Mouse (Mus musculus) MEL (cell line): ENCODE measurements around the gene Fgfr2. TPM values are rescaled to one million over a fixed set of nuclear protein-coding genes. Genes with fewer than 3 reads are reported as not detected.

ENCODE experiments used
- DNase-seq: peaks from one replicate; pipeline ENCODE4 v3.0.0; 2011; ENCODE audit warnings: low read depth, low spot score
- H3K27ac ChIP-seq: 2 replicates; pipeline ENCODE4 v1.5.1; 2012; ENCODE audit warnings: low read depth, mild to moderate bottlenecking, control low read depth, low read length, moderate library complexity; ENCODE audit not compliant: control insufficient read depth
- H3K27me3 ChIP-seq, 2 experiments: fragments of 150-350 bp in 1 of 2; sonication (generic) in 1 of 2; 2 replicates each; pipeline ENCODE4 v1.6.1; 2012; ENCODE audit warnings: low read length in 2 of 2, mild to moderate bottlenecking in 2 of 2, improper control_type of control experiment in 1 of 2, moderate library complexity in 1 of 2; ENCODE audit not compliant: insufficient read depth in 2 of 2, control insufficient read depth in 1 of 2
- H3K36me3 ChIP-seq, 2 experiments: 2 replicates each; pipeline ENCODE4 v1.6.1; 2012 to 2014; ENCODE audit warnings: low read length in 2 of 2, improper control_type of control experiment in 1 of 2, inconsistent platforms in 1 of 2, mild to moderate bottlenecking in 1 of 2; ENCODE audit not compliant: insufficient read depth in 2 of 2, control insufficient read depth in 1 of 2
- H3K4me1 ChIP-seq, 2 experiments: fragments of 150-350 bp in 1 of 2; sonication (generic) in 1 of 2; 2 replicates each; pipeline ENCODE4 v1.6.1; 2012; ENCODE audit warnings: low read length in 2 of 2, improper control_type of control experiment in 1 of 2, mild to moderate bottlenecking in 1 of 2; ENCODE audit not compliant: insufficient read depth in 2 of 2, control insufficient read depth in 1 of 2
- H3K4me3 ChIP-seq, 2 experiments: fragments of 150-350 bp in 1 of 2; sonication (generic) in 1 of 2; 2 replicates each; pipeline ENCODE4 v1.5.1; 2012; ENCODE audit warnings: low read depth in 2 of 2, low read length in 2 of 2, mild to moderate bottlenecking in 2 of 2, moderate library complexity in 2 of 2, control low read depth in 1 of 2, improper control_type of control experiment in 1 of 2; ENCODE audit not compliant: control insufficient read depth in 1 of 2, insufficient read depth in 1 of 2
- H3K79me2 ChIP-seq: 2 replicates; pipeline ENCODE4 v1.6.1; 2012; ENCODE audit warnings: mild to moderate bottlenecking, low read length, moderate library complexity; ENCODE audit not compliant: control insufficient read depth, poor library complexity, insufficient read depth
- H3K9ac ChIP-seq: 2 replicates; pipeline ENCODE4 v1.6.1; 2012; ENCODE audit warnings: low read depth, mild to moderate bottlenecking, control low read depth, low read length, moderate library complexity; ENCODE audit not compliant: control insufficient read depth, poor library complexity, severe bottlenecking
- H3K9me3 ChIP-seq: fragments of 150-350 bp; sonication (generic); replicated peaks from 2 replicates; pipeline ENCODE4 v1.6.1; 2012; ENCODE audit warnings: mild to moderate bottlenecking, low read length, improper control_type of control experiment, moderate library complexity; ENCODE audit not compliant: insufficient read depth
- ELF1 ChIP-seq: IDR thresholded peaks from 2 replicates; pipeline ENCODE4 v1.6.1; 2014; ENCODE audit warnings: low read depth, mild to moderate bottlenecking, inconsistent platforms, low read length, improper control_type of control experiment, moderate library complexity
- EP300 ChIP-seq, 2 experiments: IDR thresholded peaks; 2 replicates each; pipeline ENCODE4 v1.6.1; 2011; ENCODE audit warnings: improper control_type of control experiment in 2 of 2, low read length in 2 of 2, low read depth in 1 of 2, mild to moderate bottlenecking in 1 of 2
- GATA1 ChIP-seq: IDR thresholded peaks from 2 replicates; pipeline ENCODE4 v1.6.1; 2011; ENCODE audit warnings: low read depth, low read length, improper control_type of control experiment
- HCFC1 ChIP-seq: IDR thresholded peaks from 2 replicates; pipeline ENCODE4 v1.6.1; 2012; ENCODE audit warnings: low read depth, mild to moderate bottlenecking, inconsistent platforms, low read length, improper control_type of control experiment, moderate library complexity
- JUND ChIP-seq: IDR thresholded peaks from 2 replicates; pipeline ENCODE4 v1.6.1; 2011; ENCODE audit warnings: low read depth, mild to moderate bottlenecking, improper control_type of control experiment, low read length
- KAT2A ChIP-seq: conservative IDR thresholded peaks from 2 replicates; pipeline ENCODE4 v1.6.1; 2012; ENCODE audit warnings: low read depth, low read length, improper control_type of control experiment, inconsistent platforms
- MAX ChIP-seq: IDR thresholded peaks from 2 replicates; pipeline ENCODE4 v1.6.1; 2011; ENCODE audit warnings: low read length, improper control_type of control experiment
- MAZ ChIP-seq: IDR thresholded peaks from 2 replicates; pipeline ENCODE4 v1.6.1; 2012; ENCODE audit warnings: low read depth, mild to moderate bottlenecking, inconsistent platforms, low read length, improper control_type of control experiment
- MYB ChIP-seq: IDR thresholded peaks from 2 replicates; pipeline ENCODE4 v1.6.1; 2011; ENCODE audit warnings: mild to moderate bottlenecking, low read depth, low read length, improper control_type of control experiment
- NELFE ChIP-seq: IDR thresholded peaks from 2 replicates; pipeline ENCODE4 v1.6.1; 2011; ENCODE audit warnings: low read depth, low read length, improper control_type of control experiment
- NRF1 ChIP-seq: IDR thresholded peaks from 2 replicates; pipeline ENCODE4 v1.6.1; 2014; ENCODE audit warnings: low read depth, mild to moderate bottlenecking, inconsistent platforms, low read length, improper control_type of control experiment, moderate library complexity; ENCODE audit not compliant: poor library complexity, insufficient read depth, severe bottlenecking
- RCOR1 ChIP-seq: IDR thresholded peaks from 2 replicates; pipeline ENCODE4 v1.6.1; 2012; ENCODE audit warnings: low read depth, mild to moderate bottlenecking, inconsistent platforms, low read length, improper control_type of control experiment
- SIN3A ChIP-seq: IDR thresholded peaks from 2 replicates; pipeline ENCODE4 v1.6.1; 2012; ENCODE audit warnings: low read length, improper control_type of control experiment, inconsistent platforms
- TBP ChIP-seq: IDR thresholded peaks from 2 replicates; pipeline ENCODE4 v1.8.0; 2011; ENCODE audit warnings: low read depth, low read length, improper control_type of control experiment
- UBTF ChIP-seq: IDR thresholded peaks from 2 replicates; pipeline ENCODE4 v1.6.1; 2012; ENCODE audit warnings: low read depth, mild to moderate bottlenecking, inconsistent platforms, low read length, improper control_type of control experiment, moderate library complexity, borderline replicate concordance; ENCODE audit not compliant: insufficient read depth
- ZC3H11A ChIP-seq: IDR thresholded peaks from 2 replicates; pipeline ENCODE4 v1.6.1; 2012; ENCODE audit warnings: low read depth, mild to moderate bottlenecking, inconsistent platforms, low read length, improper control_type of control experiment
- ZKSCAN1 ChIP-seq: IDR thresholded peaks from 2 replicates; pipeline ENCODE4 v1.6.1; 2012; ENCODE audit warnings: low read depth, mild to moderate bottlenecking, inconsistent platforms, low read length, improper control_type of control experiment, moderate library complexity
- ZNF384 ChIP-seq: IDR thresholded peaks from 2 replicates; pipeline ENCODE4 v1.6.1; 2012; ENCODE audit warnings: low read depth, mild to moderate bottlenecking, inconsistent platforms, low read length, improper control_type of control experiment
- polyA plus RNA-seq, 2 experiments: library from polyadenylated mRNA; stranded (reverse) in 1 of 2; unstranded in 1 of 2; fragments of >175 nt in 1 of 2; fragments of >200 nt in 1 of 2; gene quantifications; 2 replicates each; pipeline versions ENCODE4 v1.2.1 to v1.2.4; 2012; ENCODE audit warnings: low replicate concordance in 2 of 2, low read depth in 1 of 2; ENCODE audit not compliant: insufficient read length in 2 of 2, insufficient read depth in 1 of 2, missing spikeins in 1 of 2
- total RNA-seq: library from RNA; depleted of rRNA; stranded (reverse); fragments of 300-350 nt; gene quantifications from 2 replicates; pipeline ENCODE4 v1.2.3, GENCODE M21; 2012

Gene Fgfr2
- total and polyA plus RNA-seq, 3 experiments: not detected

GRCm38 (mm10) chr7:132841287-132841686, 281.9 kb downstream of the Fgfr2 start:
- Histone ChIP-seq H3K27me3 (no peaks in the 10 kb centered on the region), H3K9me3 (no peaks in the 10 kb centered on the region), H3K4me3 (no peak overlapping the region), H3K36me3 (no peaks in the 10 kb centered on the region; a peak in 2 of 4 replicates), H3K9ac (no peak overlapping the region), H3K27ac (no peak overlapping the region), H3K4me1 (no peaks in the 10 kb centered on the region; a peak in 1 of 4 replicates), H3K79me2 (no peaks in the 10 kb centered on the region)
- TF ChIP-seq EP300 (IDR thresholded peaks at IDR 0.05; ENCODE audit: low read depth in 1 of 2, low read length in 2 of 2): no peak
- TF ChIP-seq JUND: no peak
- no peak for TF ChIP-seq ZNF384
- no peak for TF ChIP-seq TBP
- no peak for TF ChIP-seq GATA1
- TF ChIP-seq NRF1: no peak
- TF ChIP-seq RCOR1: no peak
- no peak for TF ChIP-seq MAZ
- no peak for TF ChIP-seq ZC3H11A
- no peak for TF ChIP-seq SIN3A
- TF ChIP-seq HCFC1: no peak
- TF ChIP-seq ELF1: no peak
- TF ChIP-seq NELFE: no peak
- no peak for TF ChIP-seq MAX
- TF ChIP-seq MYB: no peak
- TF ChIP-seq UBTF: no peak
- no peak for TF ChIP-seq ZKSCAN1
- no peak for DNase-seq

GRCm38 (mm10) chr7:132830955-132831354, 292.2 kb downstream of the Fgfr2 start:
- H3K9me3 ChIP-seq: no peaks in the 10 kb centered on the region
- no peak for TF ChIP-seq KAT2A
- TF ChIP-seq MAX: no peak
- H3K9ac ChIP-seq: no peak overlapping the region

More at GRCm38 (mm10) chr7:132830955-132831354, 292.2 kb downstream of the Fgfr2 start:
- H3K27me3 ChIP-seq: no peaks in the 10 kb centered on the region
- no peak overlapping the region for H3K27ac ChIP-seq
- peaks cover 11 to 16% of the 10 kb centered on the region in 2 experiments for H3K36me3 ChIP-seq
- H3K79me2 ChIP-seq: no peaks in the 10 kb centered on the region
- H3K4me3 ChIP-seq: no peak overlapping the region
- peaks cover 5 to 13% of the 10 kb centered on the region in 2 experiments; a peak in 3 of 4 replicates for H3K4me1 ChIP-seq
- DNase-seq: no peak
